Mouse (Mus musculus) heart, embryonic 14.5 days (tissue): ENCODE measurements around the gene Med27. TPM values are rescaled to one million over a fixed set of nuclear protein-coding genes. Genes with fewer than 3 reads are reported as not detected.

Experiments
- ATAC-seq: fragments of 200-750 bp; cut with Nextera tagmentation; 2 replicates; pipeline ENCODE4 v1.8.0; 2017; ENCODE audit warnings: low read depth, moderate TSS enrichment; ENCODE audit not compliant: insufficient number of reproducible peaks, insufficient read depth, low FRiP score
- H3K27ac ChIP-seq, 2 experiments: fragments of 200-500 bp in 1 of 2; fragments of 300-500 bp in 1 of 2; sonication (generic) in 1 of 2; replicated peaks in 1 of 2; 2 replicates each; pipeline ENCODE4 v1.5.1; 2012 to 2014; ENCODE audit warnings: low read depth in 2 of 2, low read length in 2 of 2, control low read depth in 1 of 2, mild to moderate bottlenecking in 1 of 2, mixed read lengths in 1 of 2; ENCODE audit not compliant: control insufficient read depth in 1 of 2, insufficient read depth in 1 of 2
- H3K27me3 ChIP-seq: fragments of 300-500 bp; sonication (generic); 2 replicates; pipeline ENCODE4 v1.6.1; 2014; ENCODE audit warnings: mild to moderate bottlenecking, low read length, control low read depth; ENCODE audit not compliant: control insufficient read depth, insufficient read depth
- H3K36me3 ChIP-seq: fragments of 300-500 bp; sonication (generic); 2 replicates; pipeline ENCODE4 v1.6.1; 2014; ENCODE audit warnings: mild to moderate bottlenecking, control low read depth, low read length, mixed read lengths; ENCODE audit not compliant: control insufficient read depth, insufficient read depth
- H3K4me1 ChIP-seq, 2 experiments: fragments of 200-500 bp in 1 of 2; fragments of 300-500 bp in 1 of 2; sonication (generic) in 1 of 2; 2 replicates each; pipeline ENCODE4 v1.6.1; 2012 to 2014; ENCODE audit warnings: low read length in 2 of 2, control low read depth in 1 of 2, mixed read lengths in 1 of 2; ENCODE audit not compliant: control insufficient read depth in 2 of 2, insufficient read depth in 2 of 2
- H3K4me2 ChIP-seq: fragments of 300-500 bp; sonication (generic); 2 replicates; pipeline ENCODE4 v1.6.1; 2014; ENCODE audit warnings: mild to moderate bottlenecking, low read length
- H3K4me3 ChIP-seq, 2 experiments: fragments of 200-500 bp in 1 of 2; fragments of 300-500 bp in 1 of 2; sonication (generic) in 1 of 2; 2 replicates each; pipeline ENCODE4 v1.5.1; 2012 to 2014; ENCODE audit warnings: low read length in 2 of 2, mild to moderate bottlenecking in 2 of 2, control low read depth in 1 of 2, low read depth in 1 of 2, moderate library complexity in 1 of 2; ENCODE audit not compliant: control insufficient read depth in 1 of 2, insufficient read depth in 1 of 2
- H3K9ac ChIP-seq: fragments of 300-500 bp; sonication (generic); 2 replicates; pipeline ENCODE4 v1.6.1; 2014; ENCODE audit warnings: mild to moderate bottlenecking, low read length
- H3K9me3 ChIP-seq: fragments of 300-500 bp; sonication (generic); 2 replicates; pipeline ENCODE4 v1.6.1; 2016; ENCODE audit warnings: low read length, control low read depth; ENCODE audit not compliant: control insufficient read depth
- WGBS: fragments of 180-500 bp; shearing (Covaris S2); extraction: QIAGEN DNeasy Blood & Tissue Kit; methylation state at CpG from one replicate; pipeline ENCODE4 v1.1.7; 2014; 5-methylcytosine and 5-hydroxymethylcytosine counted together
- polyA plus RNA-seq: library from polyadenylated mRNA; unstranded; fragments of >200 nt; fragmentation: Nextera tagmentation; extraction: Ambion mirVana; gene quantifications from 2 replicates; pipeline ENCODE4 v1.2.1, GENCODE M21; 2014

The Med27 gene
- polyA plus RNA-seq, 1 experiment from 2014 or later = 34.5 TPM

GRCm38 (mm10) chr2:29551816-29552585, 205.4 kb downstream of the Med27 start:
- Histone ChIP-seq H3K9ac (no peak overlapping the region), H3K9me3 (no peaks in the 10 kb centered on the region), H3K4me2 (no peak overlapping the region), H3K4me3 (no peak overlapping the region), H3K27ac (no peak overlapping the region), H3K4me1 (no peaks in the 10 kb centered on the region; a peak in 1 of 4 replicates), H3K36me3 (no peaks in the 10 kb centered on the region), H3K27me3 (no peaks in the 10 kb centered on the region)
- 76% methylated on average over 7 of the region's 7 CpGs for WGBS
- ATAC-seq = no peak

- Histone ChIP-seq H3K4me3 (no peak overlapping the region), H3K27ac (no peak overlapping the region), H3K36me3 (no peaks in the 10 kb centered on the region), H3K9ac (no peak overlapping the region), H3K4me1 (no peaks in the 10 kb centered on the region), H3K9me3 (no peaks in the 10 kb centered on the region), H3K4me2 (no peak overlapping the region), H3K27me3 (no peaks in the 10 kb centered on the region)
- 61% methylated on average over 4 of the region's 4 CpGs for WGBS
- no peak for ATAC-seq
Measured at GRCm38 (mm10) chr2:29553945-29554634, 207.5 kb downstream of the Med27 start.

GRCm38 (mm10) chr2:29558561-29558960, 211.9 kb downstream of the Med27 start:
- WGBS = 70% methylated on average over 6 of the region's 6 CpGs
- Histone ChIP-seq H3K4me2 (no peak overlapping the region), H3K27ac (no peak overlapping the region), H3K36me3 (no peaks in the 10 kb centered on the region), H3K27me3 (no peaks in the 10 kb centered on the region), H3K9ac (no peak overlapping the region), H3K9me3 (no peaks in the 10 kb centered on the region), H3K4me3 (no peak overlapping the region), H3K4me1 (peaks cover 0 to under 1% of the 10 kb centered on the region in 2 experiments; a peak in 1 of 4 replicates)
- no peak for ATAC-seq

- Histone ChIP-seq H3K4me2 (no peak overlapping the region), H3K4me1 (peaks cover 0 to 2% of the 10 kb centered on the region in 2 experiments; a peak in 1 of 4 replicates), H3K4me3 (no peak overlapping the region), H3K36me3 (no peaks in the 10 kb centered on the region), H3K27ac (no peak overlapping the region), H3K9me3 (no peaks in the 10 kb centered on the region), H3K9ac (no peak overlapping the region), H3K27me3 (no peaks in the 10 kb centered on the region)
- ATAC-seq = no peak
- 73% methylated on average over 3 of the region's 3 CpGs for WGBS
Measured at GRCm38 (mm10) chr2:29559955-29560354, 213.3 kb downstream of the Med27 start.

- H3K4me1 ChIP-seq = peaks cover 2 to 3% of the 10 kb centered on the region in 2 experiments; a peak in 3 of 4 replicates
- no peak overlapping the region for H3K4me3 ChIP-seq
- H3K9me3 ChIP-seq = no peaks in the 10 kb centered on the region
- H3K27ac ChIP-seq = no peak overlapping the region
- H3K9ac ChIP-seq = no peak overlapping the region
- ATAC-seq = no peak
- no peaks in the 10 kb centered on the region for H3K27me3 ChIP-seq
- H3K36me3 ChIP-seq = no peaks in the 10 kb centered on the region
- WGBS = 73% methylated on average over 4 of the region's 4 CpGs
- H3K4me2 ChIP-seq = no peak overlapping the region
Measured at GRCm38 (mm10) chr2:29561468-29561867, 214.8 kb downstream of the Med27 start.

GRCm38 (mm10) chr2:29563986-29564385, 217.4 kb downstream of the Med27 start:
- H3K4me1 ChIP-seq = peaks cover 2 to 3% of the 10 kb centered on the region in 2 experiments; a peak in 3 of 4 replicates
- H3K36me3 ChIP-seq = no peaks in the 10 kb centered on the region
- H3K27me3 ChIP-seq = no peaks in the 10 kb centered on the region
- no peak overlapping the region for H3K4me2 ChIP-seq
- no peak overlapping the region for H3K4me3 ChIP-seq
- WGBS = 57% methylated on average over 7 of the region's 7 CpGs
- no peak for ATAC-seq
- H3K27ac ChIP-seq = no peak overlapping the region
- no peak overlapping the region for H3K9ac ChIP-seq
- H3K9me3 ChIP-seq = no peaks in the 10 kb centered on the region

- Histone ChIP-seq H3K27ac (peak overlapping the region; percentile 19 to 50; a peak in 2 of 4 replicates), H3K4me2 (no peak overlapping the region), H3K4me3 (no peak overlapping the region), H3K36me3 (no peaks in the 10 kb centered on the region), H3K27me3 (no peaks in the 10 kb centered on the region), H3K9me3 (no peaks in the 10 kb centered on the region), H3K9ac (no peak overlapping the region), H3K4me1 (peaks cover 2 to 3% of the 10 kb centered on the region in 2 experiments; a peak in 3 of 4 replicates)
- WGBS = 14% methylated on average over 17 of the region's 17 CpGs
- ATAC-seq = no peak; the same call in 1 of the 2 replicates
Measured at GRCm38 (mm10) chr2:29565570-29566433, 219.2 kb downstream of the Med27 start.
